Mouse (Mus musculus) CD4-positive, CD25-positive, alpha-beta regulatory T cell, adult 2 months (primary cell): Measurements from ENCODE around the gene Plekhg5.

Source experiments
- DNase-seq: peaks from one replicate; pipeline ENCODE4 v3.0.0-alpha.2; 2012; ENCODE audit warnings: low read depth, low spot score

Gene Plekhg5

GRCm38 (mm10) chr4:152146033-152146827 lies 73.9 kb downstream of the Plekhg5 start:
- no peak for DNase-seq

GRCm38 (mm10) chr4:152150546-152150945 lies 78.2 kb downstream of the Plekhg5 start:
- DNase-seq: no peak

- no peak for DNase-seq
Measured at GRCm38 (mm10) chr4:152151451-152151965, 79.2 kb downstream of the Plekhg5 start.

- peak; percentile 49 for DNase-seq
Measured at GRCm38 (mm10) chr4:152151966-152152544, 79.8 kb downstream of the Plekhg5 start, which contains the start of gene Espn. Gene Espn (minus strand): TSS chr4:152152371.

GRCm38 (mm10) chr4:152153771-152154177 lies 81.5 kb downstream of the Plekhg5 start:
- peak; percentile 96 for DNase-seq

GRCm38 (mm10) chr4:152155019-152155418 lies 82.7 kb downstream of the Plekhg5 start:
- DNase-seq: no peak

GRCm38 (mm10) chr4:152157779-152158584 lies 85.7 kb downstream of the Plekhg5 start:
- peak; percentile 82 for DNase-seq

GRCm38 (mm10) chr4:152158585-152159284 lies 86.4 kb downstream of the Plekhg5 start, which contains the start of gene Hes2:
Gene Hes2 (plus strand): TSS chr4:152158867.
- peak; percentile 46 for DNase-seq

GRCm38 (mm10) chr4:152159285-152159678 lies 87.0 kb downstream of the Plekhg5 start:
- no peak for DNase-seq

- DNase-seq: no peak
Measured at GRCm38 (mm10) chr4:152160748-152161147, 88.5 kb downstream of the Plekhg5 start.

- DNase-seq: no peak
Measured at GRCm38 (mm10) chr4:152161601-152162000, 89.3 kb downstream of the Plekhg5 start.

- no peak for DNase-seq
Measured at GRCm38 (mm10) chr4:152162748-152163147, 90.5 kb downstream of the Plekhg5 start.
